Mouse (Mus musculus) limb, embryonic 11.5 days (tissue): ENCODE measurements at regions not wholly inside any gene's neighbourhood (a gene's known extent, or its start where the extent isn't known, plus 50 kb on each side); places are given as distances from the start of the nearest gene placed in this dataset.

ENCODE experiments used
- ATAC-seq: fragments of 200-750 bp; cut with Nextera tagmentation; 2 replicates; pipeline ENCODE4 v1.8.0; 2017; ENCODE audit warnings: low read depth; ENCODE audit not compliant: insufficient number of reproducible peaks, low FRiP score, low TSS enrichment
- DNase-seq: peaks from one replicate; pipeline ENCODE4 v3.0.0-alpha.2; 2015; ENCODE audit warnings: low spot score
- H3K27ac ChIP-seq: fragments of 300-500 bp; sonication (generic); replicated peaks from 2 replicates; pipeline ENCODE4 v1.5.1; 2014; ENCODE audit warnings: low read depth, mild to moderate bottlenecking, low read length
- H3K27me3 ChIP-seq: fragments of 300-500 bp; sonication (generic); 2 replicates; pipeline ENCODE4 v1.6.1; 2014; ENCODE audit warnings: mild to moderate bottlenecking, low read length, mixed read lengths; ENCODE audit not compliant: control insufficient read depth, insufficient read depth
- H3K36me3 ChIP-seq: fragments of 300-500 bp; sonication (generic); 2 replicates; pipeline ENCODE4 v1.6.1; 2014; ENCODE audit warnings: mild to moderate bottlenecking, low read length, moderate library complexity, mixed read lengths; ENCODE audit not compliant: control insufficient read depth, insufficient read depth
- H3K4me1 ChIP-seq: fragments of 300-500 bp; sonication (generic); 2 replicates; pipeline ENCODE4 v1.6.1; 2014; ENCODE audit warnings: low read length, mixed read lengths; ENCODE audit not compliant: control insufficient read depth, insufficient read depth
- H3K4me2 ChIP-seq: fragments of 300-500 bp; sonication (generic); 2 replicates; pipeline ENCODE4 v1.6.1; 2014; ENCODE audit warnings: low read depth, mild to moderate bottlenecking, moderate library complexity; ENCODE audit not compliant: severe bottlenecking
- H3K4me3 ChIP-seq: fragments of 300-500 bp; sonication (generic); 2 replicates; pipeline ENCODE4 v1.5.1; 2014; ENCODE audit warnings: low read depth, low read length
- H3K9ac ChIP-seq: fragments of 300-500 bp; sonication (generic); 2 replicates; pipeline ENCODE4 v1.6.1; 2014; ENCODE audit warnings: mild to moderate bottlenecking, low read length
- H3K9me3 ChIP-seq: fragments of 300-500 bp; sonication (generic); 2 replicates; pipeline ENCODE4 v1.6.1; 2016; ENCODE audit warnings: low read length; ENCODE audit not compliant: control insufficient read depth
- WGBS: fragments of 180-500 bp; shearing (Covaris S2); extraction: QIAGEN DNeasy Blood & Tissue Kit; methylation state at CpG from one replicate; pipeline ENCODE4 v1.1.7; 2014; 5-methylcytosine and 5-hydroxymethylcytosine counted together

- Histone ChIP-seq H3K4me1 (peaks cover 5% of the 10 kb centered on the region), H3K27me3 (no peaks in the 10 kb centered on the region), H3K36me3 (no peaks in the 10 kb centered on the region), H3K4me2 (no peak overlapping the region), H3K9me3 (no peaks in the 10 kb centered on the region), H3K4me3 (no peak overlapping the region), H3K9ac (no peak overlapping the region; the same call in 1 of the 2 replicates), H3K27ac (no peak overlapping the region)
- ATAC-seq (no peak), DNase-seq (peak; percentile 31)
- WGBS, result 11% methylated on average over 13 of the region's 13 CpGs
Observed at GRCm38 (mm10) chr10:122570909-122571551, 107.5 kb upstream of the Ppm1h start.

GRCm38 (mm10) chr10:122576171-122577063 is 102.1 kb upstream of the Ppm1h start:
- DNase-seq, result no peak
- Histone ChIP-seq H3K9ac (no peak overlapping the region), H3K27ac (no peak overlapping the region), H3K36me3 (no peaks in the 10 kb centered on the region), H3K4me2 (no peak overlapping the region), H3K4me3 (no peak overlapping the region), H3K27me3 (no peaks in the 10 kb centered on the region), H3K9me3 (no peaks in the 10 kb centered on the region), H3K4me1 (no peaks in the 10 kb centered on the region; the same call in 1 of the 2 replicates)
- no peak for ATAC-seq
- 93% methylated on average over 8 of the region's 8 CpGs for WGBS

GRCm38 (mm10) chr10:122578209-122579001 is 100.2 kb upstream of the Ppm1h start:
- no peak overlapping the region for H3K27ac ChIP-seq

DNA sequence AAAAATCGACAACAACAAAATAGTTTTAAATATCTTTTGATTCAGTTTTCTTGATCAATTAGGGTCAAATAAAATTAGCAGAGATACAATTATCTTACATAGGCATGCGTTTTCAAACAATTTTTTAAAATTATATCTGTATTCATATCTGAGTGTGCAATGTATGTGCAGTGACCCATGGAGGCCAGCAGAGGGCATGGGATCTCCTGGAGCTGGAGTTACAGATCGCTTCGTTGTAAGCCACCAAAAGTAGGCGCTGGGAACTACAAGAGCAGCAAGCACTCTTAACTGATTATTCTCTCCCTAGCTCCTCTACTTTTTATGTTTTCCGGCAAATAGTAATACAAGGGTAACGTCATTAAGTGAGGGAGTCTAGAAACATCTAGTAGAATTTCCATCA is 97.5 kb upstream of the Ppm1h start:
- ATAC-seq, result no peak
- H3K9me3 ChIP-seq, result no peaks in the 10 kb centered on the region

More at GRCm38 (mm10) chr10:122578209-122579001, 100.2 kb upstream of the Ppm1h start:
- no peaks in the 10 kb centered on the region for H3K9me3 ChIP-seq
- ATAC-seq, result no peak
- H3K4me2 ChIP-seq, result no peak overlapping the region
- no peaks in the 10 kb centered on the region for H3K27me3 ChIP-seq
- peak; percentile 59 for DNase-seq
- WGBS, result 58% methylated on average over 24 of the region's 24 CpGs
- H3K4me1 ChIP-seq, result no peaks in the 10 kb centered on the region
- H3K9ac ChIP-seq, result no peak overlapping the region
- H3K4me3 ChIP-seq, result no peak overlapping the region
- no peaks in the 10 kb centered on the region for H3K36me3 ChIP-seq

DNA sequence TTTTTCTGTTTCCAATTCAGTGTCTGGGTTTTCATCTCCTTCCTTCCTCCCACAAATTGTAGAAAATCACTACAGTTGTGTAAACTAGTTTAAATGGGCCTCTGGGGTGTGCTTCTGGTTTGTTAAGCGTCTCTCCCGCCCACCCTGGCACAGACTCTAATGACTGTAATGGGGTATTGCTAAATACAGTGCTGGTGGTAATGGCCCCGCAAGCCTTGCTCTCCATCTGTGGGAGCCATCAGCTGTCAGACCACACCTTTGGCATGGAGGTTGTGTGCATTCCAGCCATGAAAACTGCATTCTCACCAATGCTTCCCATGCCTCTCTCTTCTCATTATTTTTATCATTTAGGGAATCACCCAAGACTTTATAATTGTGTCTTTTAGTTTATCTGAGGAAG is 91.0 kb upstream of the Ppm1h start:
- H3K9me3 ChIP-seq, result no peaks in the 10 kb centered on the region
- WGBS, result 63% methylated on average over 3 of the region's 3 CpGs
- no peak overlapping the region for H3K4me3 ChIP-seq
- no peak for ATAC-seq
- DNase-seq, result no peak
- no peak overlapping the region for H3K9ac ChIP-seq
- H3K4me1 ChIP-seq, result no peaks in the 10 kb centered on the region
- no peaks in the 10 kb centered on the region for H3K27me3 ChIP-seq
- H3K4me2 ChIP-seq, result no peak overlapping the region
- H3K36me3 ChIP-seq, result no peaks in the 10 kb centered on the region
- no peak overlapping the region for H3K27ac ChIP-seq

More for the DNA sequence above, 97.5 kb upstream of the Ppm1h start:
- Histone ChIP-seq H3K4me2 (no peak overlapping the region), H3K4me1 (no peaks in the 10 kb centered on the region), H3K36me3 (no peaks in the 10 kb centered on the region), H3K27ac (no peak overlapping the region), H3K27me3 (no peaks in the 10 kb centered on the region), H3K9ac (no peak overlapping the region), H3K4me3 (no peak overlapping the region)
- WGBS, result 84% methylated on average over 7 of the region's 7 CpGs
- DNase-seq, result no peak

- no peak for ATAC-seq
- Histone ChIP-seq H3K4me2 (no peak overlapping the region), H3K27me3 (no peaks in the 10 kb centered on the region), H3K27ac (no peak overlapping the region), H3K9ac (no peak overlapping the region), H3K9me3 (no peaks in the 10 kb centered on the region), H3K36me3 (no peaks in the 10 kb centered on the region), H3K4me1 (no peaks in the 10 kb centered on the region), H3K4me3 (no peak overlapping the region)
- WGBS, result 92% methylated on average over 2 of the region's 2 CpGs
- no peak for DNase-seq
Observed at GRCm38 (mm10) chr10:122599511-122599910, 79.1 kb upstream of the Ppm1h start.

GRCm38 (mm10) chr10:122602394-122602793 is 76.2 kb upstream of the Ppm1h start:
- H3K4me2 ChIP-seq, result no peak overlapping the region
- no peaks in the 10 kb centered on the region for H3K9me3 ChIP-seq
- no peaks in the 10 kb centered on the region for H3K27me3 ChIP-seq
- no peaks in the 10 kb centered on the region for H3K4me1 ChIP-seq
- no peak overlapping the region for H3K9ac ChIP-seq
- no peak overlapping the region for H3K27ac ChIP-seq
- no peak for ATAC-seq
- no peak overlapping the region for H3K4me3 ChIP-seq
- no peak for DNase-seq
- WGBS, result 68% methylated on average over 6 of the region's 6 CpGs
- H3K36me3 ChIP-seq, result no peaks in the 10 kb centered on the region

GRCm38 (mm10) chr10:122603960-122604359 is 74.6 kb upstream of the Ppm1h start:
- DNase-seq (no peak), ATAC-seq (no peak)
- Histone ChIP-seq H3K4me1 (no peaks in the 10 kb centered on the region), H3K27me3 (no peaks in the 10 kb centered on the region), H3K4me3 (no peak overlapping the region), H3K4me2 (no peak overlapping the region), H3K36me3 (no peaks in the 10 kb centered on the region), H3K9ac (no peak overlapping the region), H3K9me3 (no peaks in the 10 kb centered on the region), H3K27ac (no peak overlapping the region)
- WGBS, result 85% methylated on average over 1 of the region's 1 CpGs
